Mouse (Mus musculus): ENCODE data around the gene Stub1.
"Not testable (repeated sequence)": the region's sequence is repeated elsewhere in the genome, so short reads cannot be mapped to it uniquely, and the experiment has no call there.

The Stub1 gene

DNA sequence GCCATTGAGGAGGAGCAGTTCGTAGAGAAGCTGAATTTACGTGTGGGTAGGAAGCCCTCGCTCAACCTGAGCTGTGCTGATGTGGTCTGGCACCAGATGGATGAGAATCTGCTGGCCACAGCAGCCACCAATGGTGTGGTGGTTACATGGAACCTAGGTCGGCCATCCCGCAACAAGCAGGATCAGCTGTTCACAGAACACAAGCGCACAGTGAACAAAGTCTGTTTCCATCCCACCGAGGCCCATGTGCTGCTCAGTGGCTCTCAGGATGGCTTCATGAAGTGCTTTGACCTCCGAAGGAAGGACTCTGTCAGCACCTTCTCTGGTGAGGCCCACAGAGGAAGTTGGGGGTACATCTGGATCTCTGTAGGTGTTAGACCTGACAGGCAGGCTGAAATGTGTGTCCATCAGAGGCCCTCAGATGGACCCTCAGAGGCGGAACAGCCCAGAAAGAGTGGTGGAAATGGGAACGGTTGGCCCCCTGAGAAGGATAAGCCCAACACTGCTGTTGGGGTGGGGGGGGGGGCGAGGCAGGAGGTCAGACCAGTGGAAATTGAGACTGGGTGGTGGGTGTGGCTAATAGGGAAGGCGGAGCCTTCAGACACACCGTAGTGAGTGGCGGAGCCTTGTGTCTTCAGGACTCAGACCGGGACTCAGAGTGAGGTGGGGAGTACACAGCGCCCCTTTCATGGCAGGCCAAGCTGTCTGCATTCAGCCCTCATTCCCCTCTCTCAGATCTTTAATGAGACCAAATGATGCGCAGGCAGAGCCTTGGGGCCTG lies 8.7 kb downstream of the Stub1 start:
- in situ Hi-C loops (cut with MboI, MseI), result loop anchor here in 1 of 2 experiments (10.0 kb wide), 1 partner anchor 1720 kb away; no protein-coding TSS in a partner anchor

- in situ Hi-C loops (cut with MboI, MseI), result loop anchor here in 1 of 2 experiments (10.0 kb wide), 1 partner anchor 1721 kb away; no protein-coding TSS in a partner anchor
Measured at GRCm38 (mm10) chr17:25823452-25823851, 9.8 kb downstream of the Stub1 start, which contains the start of gene Wdr24. Gene Wdr24 (plus strand): TSS chr17:25823627.

DNA sequence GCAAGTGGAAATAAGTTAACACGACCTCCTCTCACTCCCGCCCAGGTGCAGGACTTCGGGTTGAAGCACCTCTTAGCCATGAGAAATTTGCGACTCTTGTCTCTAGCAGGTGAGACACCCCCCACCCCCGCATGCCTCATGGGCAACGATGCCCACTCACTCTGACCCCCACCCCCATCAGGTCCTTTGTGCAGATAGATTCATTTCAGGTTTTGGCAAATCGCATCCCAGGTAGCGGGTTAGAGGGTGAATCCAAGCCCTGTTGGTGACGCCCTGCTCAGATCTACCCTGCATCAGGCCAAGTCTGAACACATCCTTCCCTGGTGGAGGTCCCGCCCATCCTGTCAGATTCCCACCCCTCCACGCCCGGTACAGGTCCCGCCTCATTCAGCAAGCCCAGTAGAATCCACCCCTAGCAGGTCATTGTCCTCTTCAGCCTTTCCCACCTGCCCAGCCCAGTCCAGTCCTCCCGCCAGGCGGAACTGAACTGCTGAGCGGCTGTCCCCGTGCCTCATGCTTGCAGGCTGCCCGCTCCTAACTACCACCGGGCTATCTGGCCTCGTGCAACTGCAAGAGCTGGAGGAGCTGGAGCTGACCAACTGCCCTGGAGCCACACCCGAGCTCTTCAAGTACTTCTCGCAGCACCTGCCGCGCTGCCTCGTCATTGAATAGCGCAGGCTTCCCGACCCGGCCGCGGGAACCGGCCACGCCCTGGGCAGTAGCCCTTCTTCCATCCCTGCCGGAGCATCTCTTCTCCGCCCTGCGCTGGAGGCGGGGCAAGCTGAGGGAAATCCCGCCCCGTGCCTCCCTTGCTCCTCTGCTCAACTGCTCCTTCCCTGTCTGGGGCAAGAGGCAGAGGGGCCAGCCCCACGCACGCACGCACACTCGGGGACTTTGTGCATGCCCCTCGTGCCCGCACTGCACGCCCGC lies 14.1 kb downstream of the Stub1 start:
- in situ Hi-C loops (cut with MboI, MseI), result no loop called here

DNA sequence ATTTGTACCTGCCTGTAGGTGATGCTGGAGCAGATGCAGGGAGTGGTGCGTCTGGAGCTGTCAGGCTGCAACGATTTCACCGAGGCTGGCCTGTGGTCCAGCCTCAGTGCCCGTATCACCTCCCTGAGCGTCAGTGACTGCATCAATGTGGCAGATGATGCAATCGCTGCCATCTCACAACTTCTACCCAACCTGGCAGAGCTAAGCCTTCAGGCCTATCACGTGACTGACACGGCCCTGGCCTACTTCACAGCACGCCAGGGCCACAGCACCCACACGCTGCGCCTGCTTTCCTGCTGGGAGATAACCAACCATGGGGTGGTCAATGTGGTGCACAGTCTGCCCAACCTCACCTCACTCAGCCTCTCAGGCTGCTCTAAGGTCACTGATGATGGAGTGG lies 15.5 kb downstream of the Stub1 start:
- in situ Hi-C loops (cut with MboI, MseI), result no loop called here

GRCm38 (mm10) chr17:25813471-25813870 lies 19.7 kb downstream of the Stub1 start:
- in situ Hi-C loops (cut with MboI, MseI), result no loop called here

DNA sequence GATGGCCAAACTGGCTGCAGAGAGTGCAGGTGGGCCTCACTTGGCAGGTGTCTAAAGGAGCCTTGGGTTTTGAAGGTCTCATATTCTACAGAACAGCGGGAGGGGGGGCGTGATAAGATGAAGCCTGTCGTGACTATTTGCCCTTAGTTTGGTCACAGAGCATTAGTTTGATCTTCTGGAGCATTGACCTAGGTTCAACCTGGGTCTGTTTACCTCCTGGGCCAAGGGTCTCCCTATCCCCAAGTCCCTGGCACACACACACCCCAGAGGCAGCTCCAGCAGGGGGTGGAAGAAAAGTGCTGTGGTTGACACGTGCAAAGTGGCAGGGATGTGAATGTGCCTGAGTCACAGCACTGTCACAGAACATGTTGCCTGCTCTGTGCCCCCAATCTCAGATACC lies 22.3 kb downstream of the Stub1 start:
- in situ Hi-C loops (cut with MboI, MseI), result no loop called here

- in situ Hi-C loops (cut with MboI, MseI), result no loop called here
Measured at GRCm38 (mm10) chr17:25809606-25810340, 23.4 kb downstream of the Stub1 start.

GRCm38 (mm10) chr17:25808789-25809605 lies 24.2 kb downstream of the Stub1 start, which contains the start of gene Fbxl16:
Gene Fbxl16 (plus strand): TSS chr17:25809085.
- in situ Hi-C loops (cut with MboI, MseI), result no loop called here

- in situ Hi-C loops (cut with MboI, MseI), result no loop called here
Measured at GRCm38 (mm10) chr17:25808028-25808427, 25.2 kb downstream of the Stub1 start.

GRCm38 (mm10) chr17:25807452-25807851 lies 25.8 kb downstream of the Stub1 start:
- in situ Hi-C loops (cut with MboI, MseI), result not testable (repeated sequence)

- in situ Hi-C loops (cut with MboI, MseI), result no loop called here
Measured at GRCm38 (mm10) chr17:25806507-25806906, 26.7 kb downstream of the Stub1 start.

- in situ Hi-C loops (cut with MboI, MseI), result loop anchor here (5.0 kb wide), 1 partner anchor 36 kb away; no protein-coding TSS in a partner anchor
Measured at GRCm38 (mm10) chr17:25802825-25803517, 30.2 kb downstream of the Stub1 start.

GRCm38 (mm10) chr17:25801029-25801428 lies 32.2 kb downstream of the Stub1 start:
- in situ Hi-C loops (cut with MboI, MseI), result loop anchor here (5.0 kb wide), 1 partner anchor 34 kb away; no protein-coding TSS in a partner anchor

- in situ Hi-C loops (cut with MboI, MseI), result loop anchor here in 1 of 2 experiments (5.0 kb wide), 1 partner anchor 65 kb away; no protein-coding TSS in a partner anchor
Measured at GRCm38 (mm10) chr17:25796951-25797369, 36.2 kb downstream of the Stub1 start, which contains the start of gene Metrn. Gene Metrn (minus strand): TSS chr17:25797136.

DNA sequence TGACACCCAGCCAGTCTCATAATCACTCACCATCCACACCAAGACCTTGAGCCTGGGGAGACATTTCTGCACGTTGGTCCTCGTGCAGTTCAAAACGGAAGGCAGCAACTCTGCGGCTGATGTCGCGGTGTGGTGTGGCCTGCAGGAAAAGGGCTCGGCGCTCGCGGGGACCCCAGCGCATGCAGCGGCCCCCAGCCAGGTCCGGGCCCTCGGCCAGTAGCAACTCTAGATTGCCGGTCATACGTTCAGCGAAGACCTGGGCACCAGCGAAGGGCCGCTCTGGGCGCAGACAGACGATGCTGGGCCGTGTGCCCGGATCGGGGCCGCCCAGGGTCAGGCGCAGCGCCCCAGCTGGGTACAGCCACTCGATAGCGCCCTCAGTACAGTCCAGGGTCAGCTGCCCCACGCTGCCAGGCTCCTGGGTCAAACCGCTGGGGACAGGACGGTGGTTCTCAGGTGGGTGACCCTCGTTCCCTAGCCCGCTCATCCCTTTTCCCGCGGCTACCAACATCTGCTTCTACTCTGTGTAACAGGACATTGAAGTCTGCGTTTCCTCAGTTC lies 36.9 kb downstream of the Stub1 start:
- in situ Hi-C loops (cut with MboI, MseI), result loop anchor here in 1 of 2 experiments (5.0 kb wide), 1 partner anchor 64 kb away; no protein-coding TSS in a partner anchor

DNA sequence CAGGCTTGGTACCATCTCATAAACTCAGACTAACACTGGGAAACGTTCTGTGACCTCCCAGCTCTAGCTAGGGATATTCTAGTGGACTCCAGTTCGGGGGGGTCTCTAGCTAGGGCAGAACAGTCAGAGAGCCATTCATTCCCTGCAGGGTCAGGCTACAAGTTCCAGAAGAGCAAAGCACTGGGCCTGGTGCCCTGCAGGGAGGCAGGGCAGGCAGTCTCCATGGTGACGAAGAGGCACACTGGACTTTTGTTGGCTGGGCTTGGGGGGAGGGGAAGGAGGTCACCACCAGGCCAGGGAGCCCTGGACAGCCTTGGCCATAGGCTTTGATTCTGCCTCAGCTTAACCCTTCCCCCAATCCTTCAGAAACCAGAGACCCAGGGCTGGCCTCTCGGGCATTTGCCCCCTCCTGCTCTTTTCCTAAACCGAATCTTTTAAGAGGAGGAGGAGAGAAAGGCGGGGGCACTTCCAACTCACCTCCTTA lies 37.6 kb downstream of the Stub1 start, which contains the start of gene AC134908.4:
Gene AC134908.4, minus strand, starts transcription at position 51 of the 484 bp plus-strand sequence.
- in situ Hi-C loops (cut with MboI, MseI), result loop anchor here in 1 of 2 experiments (5.0 kb wide), 1 partner anchor 63 kb away; no protein-coding TSS in a partner anchor

GRCm38 (mm10) chr17:25794998-25795397 lies 38.2 kb downstream of the Stub1 start:
- in situ Hi-C loops (cut with MboI, MseI), result loop anchor here in 1 of 2 experiments (5.0 kb wide), 1 partner anchor 63 kb away; no protein-coding TSS in a partner anchor

- in situ Hi-C loops (cut with MboI, MseI), result no loop called here
Measured at GRCm38 (mm10) chr17:25794197-25794596, 39.0 kb downstream of the Stub1 start.

DNA sequence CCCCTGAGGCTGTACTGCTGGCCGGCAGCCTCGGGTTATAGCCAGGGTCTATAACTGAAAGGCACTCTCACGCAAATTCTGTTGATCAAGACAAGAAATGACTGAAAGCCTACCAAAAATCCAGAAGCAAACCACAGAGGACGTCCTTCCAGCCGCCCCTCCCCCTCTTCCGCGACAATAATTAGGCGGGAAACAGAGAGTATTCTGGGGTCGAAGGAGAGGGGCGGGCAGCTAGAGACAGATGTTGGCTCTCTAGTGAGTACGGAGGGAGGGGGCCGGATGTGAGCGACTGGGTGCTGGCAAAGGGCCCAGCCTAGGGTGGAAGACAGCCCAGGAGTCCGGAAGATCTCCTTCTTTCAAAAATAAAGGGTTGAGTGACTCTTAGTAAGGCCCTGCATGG lies 40.6 kb downstream of the Stub1 start, which contains the start of gene Fam173a:
Gene Fam173a, minus strand, starts transcription at position 287 of the 400 bp plus-strand sequence.
- in situ Hi-C loops (cut with MboI, MseI), result no loop called here
